Mouse (Mus musculus) CD4-positive, CD25-positive, alpha-beta regulatory T cell, adult 2 months (primary cell): ENCODE measurements around the gene Crybg2.
A peak's percentile ranks its signal among the peaks of the same experiment; 100 is the strongest.

Experiments used
- DNase-seq: peaks from one replicate; pipeline ENCODE4 v3.0.0-alpha.2; 2012; ENCODE audit warnings: low read depth, low spot score

The Crybg2 gene

GRCm38 (mm10) chr4:134058166-134058715 is 2.4 kb upstream of the Crybg2 start:
- DNase-seq = peak; percentile 85

GRCm38 (mm10) chr4:134058908-134059307 is 1.7 kb upstream of the Crybg2 start:
- DNase-seq = peak; percentile 70

GRCm38 (mm10) chr4:134061166-134061830 is 683 bp downstream of the Crybg2 start:
- peak; percentile 88 for DNase-seq

- peak; percentile 62 for DNase-seq
These were observed 1.4 kb downstream of the Crybg2 start for GRCm38 (mm10) chr4:134061944-134062446.

GRCm38 (mm10) chr4:134062561-134062960 is 1.9 kb downstream of the Crybg2 start:
- DNase-seq = no peak

- no peak for DNase-seq
These were observed 4.9 kb downstream of the Crybg2 start for GRCm38 (mm10) chr4:134065431-134066004.

- DNase-seq = no peak
These were observed 6.8 kb downstream of the Crybg2 start for GRCm38 (mm10) chr4:134067383-134067782.

- no peak for DNase-seq
These were observed 7.4 kb downstream of the Crybg2 start for GRCm38 (mm10) chr4:134067833-134068544.

GRCm38 (mm10) chr4:134068793-134069580 is 8.4 kb downstream of the Crybg2 start:
- DNase-seq = no peak

GRCm38 (mm10) chr4:134078694-134079093 is 18.1 kb downstream of the Crybg2 start:
- peak; percentile 77 for DNase-seq

- no peak for DNase-seq
These were observed 20.1 kb downstream of the Crybg2 start for GRCm38 (mm10) chr4:134080674-134081073.

GRCm38 (mm10) chr4:134081730-134082386 is 21.2 kb downstream of the Crybg2 start:
- peak; percentile 96 for DNase-seq

GRCm38 (mm10) chr4:134082460-134082859 is 21.8 kb downstream of the Crybg2 start:
- no peak for DNase-seq

- DNase-seq = peak; percentile 44
These were observed 24.4 kb downstream of the Crybg2 start for GRCm38 (mm10) chr4:134084999-134085398.

GRCm38 (mm10) chr4:134087412-134087811 is 26.8 kb downstream of the Crybg2 start:
- DNase-seq = peak; percentile 79

GRCm38 (mm10) chr4:134089029-134089428 is 28.4 kb downstream of the Crybg2 start:
- DNase-seq = no peak

GRCm38 (mm10) chr4:134090521-134091224 is 30.1 kb downstream of the Crybg2 start:
- DNase-seq = peak; percentile 45

GRCm38 (mm10) chr4:134091225-134091529 is 30.6 kb downstream of the Crybg2 start:
- peak; percentile 69 for DNase-seq

GRCm38 (mm10) chr4:134092382-134093288 is 32.0 kb downstream of the Crybg2 start:
- DNase-seq = peak; percentile 88
